Mouse (Mus musculus) gastrocnemius, postnatal 10 days (tissue): ENCODE data around the gene Pth1r. TPM values are rescaled to one million over a fixed set of nuclear protein-coding genes. Genes with fewer than 3 reads are reported as not detected.

Experiments used
- DNase-seq: peaks from one replicate; pipeline ENCODE4 v3.0.0; 2021; ENCODE audit warnings: mixed read lengths
- total RNA-seq, 2 experiments: library from RNA; stranded (reverse); gene quantifications; 2 replicates each; pipeline ENCODE4 v1.2.3; 2021

Pth1r gene
- total RNA-seq, 2 experiments from 2014 or later: 4.1 to 11.8 TPM

- DNase-seq: no peak
These were observed 3.7 kb upstream of the Pth1r start for GRCm38 (mm10) chr9:110750404-110751187.

- DNase-seq: no peak
These were observed 1.5 kb upstream of the Pth1r start for GRCm38 (mm10) chr9:110748451-110748850.

GRCm38 (mm10) chr9:110746238-110746637, 707 bp downstream of the Pth1r start:
- DNase-seq: no peak

GRCm38 (mm10) chr9:110745752-110746151, 1.2 kb downstream of the Pth1r start:
- DNase-seq: no peak

GRCm38 (mm10) chr9:110743456-110744323, 3.3 kb downstream of the Pth1r start:
- DNase-seq: no peak

GRCm38 (mm10) chr9:110742951-110743455, 3.9 kb downstream of the Pth1r start:
- DNase-seq: peak; percentile 58

- DNase-seq: peak; percentile 40
These were observed 4.5 kb downstream of the Pth1r start for GRCm38 (mm10) chr9:110742295-110742950.

GRCm38 (mm10) chr9:110741711-110742294, 5.1 kb downstream of the Pth1r start, which contains the start of gene Myl3:
Gene Myl3 (plus strand): TSS chr9:110741861.
- no peak for DNase-seq

GRCm38 (mm10) chr9:110739961-110740360, 7.0 kb downstream of the Pth1r start:
- DNase-seq: no peak

- no peak for DNase-seq
These were observed 8.9 kb downstream of the Pth1r start for GRCm38 (mm10) chr9:110738054-110738453.

GRCm38 (mm10) chr9:110736362-110736761, 10.6 kb downstream of the Pth1r start:
- no peak for DNase-seq

GRCm38 (mm10) chr9:110734154-110734553, 12.8 kb downstream of the Pth1r start:
- DNase-seq: no peak

- no peak for DNase-seq
These were observed 13.8 kb downstream of the Pth1r start for GRCm38 (mm10) chr9:110733102-110733501.

- DNase-seq: peak; percentile 74
These were observed 14.3 kb downstream of the Pth1r start for GRCm38 (mm10) chr9:110732623-110733022.

GRCm38 (mm10) chr9:110731859-110732258, 15.1 kb downstream of the Pth1r start:
- DNase-seq: no peak

- DNase-seq: peak; percentile 53
These were observed 17.1 kb downstream of the Pth1r start for GRCm38 (mm10) chr9:110729841-110730240.

GRCm38 (mm10) chr9:110726867-110727266, 20.1 kb downstream of the Pth1r start:
- no peak for DNase-seq

GRCm38 (mm10) chr9:110725721-110726135, 21.2 kb downstream of the Pth1r start:
- peak; percentile 46 for DNase-seq

GRCm38 (mm10) chr9:110722060-110722459, 24.9 kb downstream of the Pth1r start:
- DNase-seq: no peak

- DNase-seq: no peak
These were observed 27.0 kb downstream of the Pth1r start for GRCm38 (mm10) chr9:110719977-110720376.

GRCm38 (mm10) chr9:110718810-110719209, 28.1 kb downstream of the Pth1r start:
- DNase-seq: no peak

- DNase-seq: no peak
These were observed 28.9 kb downstream of the Pth1r start for GRCm38 (mm10) chr9:110718071-110718470.
